Mouse (Mus musculus) spleen, adult 2 months (tissue): ENCODE results near the gene Orai1. TPM values are rescaled to one million over a fixed set of nuclear protein-coding genes. Genes with fewer than 3 reads are reported as not detected.
A peak's percentile ranks its signal among the peaks of the same experiment; 100 is the strongest.

Experiments
- DNase-seq, 2 experiments: peaks; one replicate each; pipeline versions ENCODE4 v3.0.0 to v3.0.0-alpha.2; 2012 to 2021; ENCODE audit warnings: low spot score in 2 of 2, low read depth in 1 of 2
- H3K27ac ChIP-seq: fragments of 200-500 bp; 2 replicates; pipeline ENCODE4 v1.5.1; 2012; ENCODE audit warnings: low read length, inconsistent platforms; ENCODE audit not compliant: insufficient read depth
- H3K27me3 ChIP-seq: fragments of 200-500 bp; 2 replicates; pipeline ENCODE4 v1.6.1; 2012; ENCODE audit warnings: mild to moderate bottlenecking, moderate library complexity, low read length, inconsistent platforms; ENCODE audit not compliant: control insufficient read depth, insufficient read depth
- H3K36me3 ChIP-seq: fragments of 200-500 bp; 2 replicates; pipeline ENCODE4 v1.6.1; 2012; ENCODE audit warnings: mild to moderate bottlenecking, low read length, inconsistent platforms; ENCODE audit not compliant: control insufficient read depth, insufficient read depth
- H3K4me1 ChIP-seq: fragments of 200-500 bp; 2 replicates; pipeline ENCODE4 v1.6.1; 2011; ENCODE audit warnings: inconsistent platforms; ENCODE audit not compliant: control insufficient read depth, insufficient read depth, insufficient read length
- H3K4me3 ChIP-seq: fragments of 200-500 bp; 2 replicates; pipeline ENCODE4 v1.5.1; 2011; ENCODE audit warnings: mild to moderate bottlenecking, inconsistent platforms; ENCODE audit not compliant: insufficient read depth, insufficient read length; ENCODE audit errors: extremely low read depth
- CTCF ChIP-seq: fragments of 200-500 bp; IDR thresholded peaks from 2 replicates; pipeline ENCODE4 v1.5.1; 2011; ENCODE audit warnings: mild to moderate bottlenecking, inconsistent platforms; ENCODE audit not compliant: insufficient read depth, insufficient read length, insufficient replicate concordance; ENCODE audit errors: extremely low read depth
- POLR2A ChIP-seq: fragments of 200-500 bp; IDR thresholded peaks from 2 replicates; pipeline ENCODE4 v1.6.1; 2011; ENCODE audit warnings: low read depth, low read length, inconsistent platforms
- WGBS: fragments of 180-500 bp; shearing (Covaris S2); methylation state at CpG from one replicate; pipeline ENCODE4 v1.1.7; 2018; 5-methylcytosine and 5-hydroxymethylcytosine counted together
- polyA plus RNA-seq: library from polyadenylated mRNA; depleted of rRNA; stranded (reverse); fragments of >200 nt; gene quantifications from 2 replicates; pipeline ENCODE4 v1.2.3, GENCODE M21; 2012

Orai1 gene
- polyA plus RNA-seq, 1 experiment, result 52.3 TPM

DNA sequence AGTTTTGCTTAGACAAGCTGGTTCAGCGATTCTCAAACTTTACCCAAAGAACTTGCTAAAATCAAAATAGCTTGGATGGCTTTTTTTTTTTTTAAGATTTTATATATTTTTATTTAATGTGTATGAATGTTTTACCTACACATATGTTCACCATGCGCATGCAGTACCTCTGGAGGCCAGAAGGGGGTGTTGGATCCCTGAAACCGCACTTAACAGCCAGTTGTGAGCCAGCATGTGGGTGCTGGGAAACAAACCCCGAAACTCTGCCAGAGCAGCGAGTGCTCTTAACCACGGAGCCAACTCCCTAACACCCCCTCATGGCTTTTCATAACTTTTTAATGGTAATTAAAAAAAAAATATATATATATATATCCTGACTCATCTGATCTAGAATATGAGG lies 4.1 kb upstream of the Orai1 start:
- no peak for TF ChIP-seq POLR2A
- no peak for TF ChIP-seq CTCF

DNA sequence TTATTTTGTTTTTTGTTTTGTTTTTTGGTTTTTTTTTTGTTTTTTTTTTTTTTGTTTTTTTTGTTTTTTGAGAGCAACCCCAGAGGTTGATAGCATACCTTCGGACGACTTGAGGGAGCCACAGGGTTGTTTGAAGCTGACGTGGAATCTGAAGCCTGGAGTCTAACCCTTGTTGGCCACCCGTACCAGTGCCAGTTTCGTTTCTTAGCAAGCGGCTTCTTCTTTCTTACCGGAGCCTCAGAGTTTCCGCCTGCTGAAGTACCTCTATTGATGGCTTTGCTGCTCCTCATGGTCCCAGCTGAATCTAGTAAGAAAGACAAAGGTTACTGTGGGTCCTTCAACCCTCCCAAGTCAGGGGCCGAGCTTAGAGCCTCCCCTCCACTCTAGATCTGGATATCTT lies 3.2 kb upstream of the Orai1 start:
- WGBS, result 88% methylated on average over 9 of the region's 9 CpGs
- Histone ChIP-seq H3K36me3 (no peaks in the 10 kb centered on the region), H3K4me1 (peaks cover 6% of the 10 kb centered on the region; the same call in 1 of the 2 replicates), H3K27ac (no peak overlapping the region), H3K4me3 (no peak overlapping the region), H3K27me3 (no peaks in the 10 kb centered on the region)
- no peak for TF ChIP-seq POLR2A
- TF ChIP-seq CTCF, result no peak
- DNase-seq, result no peak

More for the DNA sequence above, 4.1 kb upstream of the Orai1 start:
- no peaks in the 10 kb centered on the region for H3K27me3 ChIP-seq
- no peaks in the 10 kb centered on the region for H3K36me3 ChIP-seq
- no peak overlapping the region for H3K27ac ChIP-seq
- no peak for DNase-seq
- WGBS, result 94% methylated on average over 6 of the region's 6 CpGs
- peaks cover 3% of the 10 kb centered on the region; the same call in 1 of the 2 replicates for H3K4me1 ChIP-seq
- H3K4me3 ChIP-seq, result no peak overlapping the region

DNA sequence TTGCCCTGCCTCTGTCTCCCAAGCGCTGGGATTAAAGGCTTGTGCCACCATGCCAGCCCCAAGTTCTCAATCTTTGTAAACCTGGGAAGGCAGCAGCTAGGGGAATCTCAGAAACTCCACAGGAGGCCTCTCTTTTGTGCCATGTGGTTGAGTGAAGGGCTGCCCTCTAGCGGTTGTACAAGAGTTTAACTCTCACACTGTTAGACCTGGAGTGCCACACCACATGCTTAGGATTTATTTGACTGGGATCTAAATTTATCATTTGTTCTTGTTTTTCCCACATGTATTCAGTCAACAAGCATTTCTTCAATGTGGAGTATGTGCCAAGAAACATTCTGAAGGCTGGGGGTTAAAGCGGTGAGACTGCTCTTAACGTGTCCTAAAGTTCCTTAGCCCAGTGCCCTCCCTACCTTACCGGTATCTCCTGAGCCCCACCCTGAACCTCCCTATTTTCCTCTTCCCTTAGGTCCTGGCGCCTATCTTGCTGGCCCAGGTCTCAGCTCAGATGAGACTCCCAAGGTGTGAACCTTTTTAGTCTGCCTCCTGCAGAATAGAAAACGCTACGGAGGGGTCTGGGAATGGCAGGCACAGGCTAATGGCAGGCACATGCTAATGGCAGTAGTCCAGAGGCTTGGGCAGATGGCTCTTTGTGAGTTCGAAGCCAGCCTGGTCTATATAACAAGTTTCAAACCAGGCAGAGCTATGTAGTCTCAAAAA lies 1.1 kb upstream of the Orai1 start:
- DNase-seq, result peak; percentile 50 to 67
- Histone ChIP-seq H3K27ac (no peak overlapping the region), H3K36me3 (no peaks in the 10 kb centered on the region), H3K27me3 (no peaks in the 10 kb centered on the region), H3K4me1 (peaks cover 13% of the 10 kb centered on the region; the same call in 1 of the 2 replicates), H3K4me3 (no peak overlapping the region)
- TF ChIP-seq CTCF (peak; percentile 66; the same call in 1 of the 2 replicates), POLR2A (no peak)
- 65% methylated on average over 9 of the region's 9 CpGs for WGBS

DNA sequence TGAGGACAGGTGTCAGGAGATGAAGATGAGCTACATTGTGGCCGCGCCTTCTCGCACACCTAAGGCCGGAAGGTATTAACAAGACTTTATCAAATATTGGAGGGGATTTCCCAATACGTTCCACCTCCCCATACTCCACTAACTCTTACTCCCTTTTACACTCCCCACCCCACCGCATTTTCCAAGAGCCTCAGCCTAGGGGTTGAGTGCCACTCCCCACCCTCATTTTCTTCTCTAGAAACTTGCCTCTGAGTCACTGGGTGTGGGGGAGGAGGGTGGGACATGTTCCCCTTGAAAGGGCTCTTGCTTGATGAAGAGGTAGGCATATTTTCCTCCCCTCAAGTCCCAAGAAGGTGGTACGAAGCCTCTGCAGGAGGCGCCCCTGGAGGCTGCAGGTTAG lies 1.0 kb downstream of the Orai1 start:
- Histone ChIP-seq H3K4me3 (peak overlapping the region; percentile 71), H3K4me1 (peaks cover 15% of the 10 kb centered on the region; the same call in 1 of the 2 replicates), H3K36me3 (no peaks in the 10 kb centered on the region), H3K27ac (peak overlapping the region; percentile 88; the same call in 1 of the 2 replicates), H3K27me3 (no peaks in the 10 kb centered on the region)
- peak; percentile 29 to 30 for DNase-seq
- TF ChIP-seq POLR2A, result no peak
- TF ChIP-seq CTCF, result no peak
- WGBS, result 8% methylated on average over 8 of the region's 8 CpGs

DNA sequence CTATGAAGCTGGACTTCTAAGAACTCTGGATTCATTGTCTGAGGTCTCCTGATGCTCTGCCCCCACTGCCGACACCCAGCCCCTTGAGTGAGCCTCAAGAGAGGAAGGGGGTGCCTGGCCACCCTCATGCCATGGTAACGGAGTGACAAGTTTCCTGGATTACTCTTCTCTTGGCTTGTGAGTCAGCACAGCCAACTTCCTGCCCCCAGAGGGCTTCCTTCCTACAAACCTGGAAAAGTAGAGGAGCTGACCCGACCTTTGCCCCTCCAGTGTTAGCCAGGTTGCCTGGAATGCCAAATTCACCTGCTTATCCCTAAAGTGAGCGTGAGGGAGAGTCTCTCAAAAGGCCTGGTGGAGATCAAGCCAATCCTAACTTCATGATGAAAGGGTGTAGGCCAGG lies 2.6 kb downstream of the Orai1 start:
- WGBS, result 58% methylated on average over 4 of the region's 4 CpGs
- no peak overlapping the region for H3K27ac ChIP-seq

DNA sequence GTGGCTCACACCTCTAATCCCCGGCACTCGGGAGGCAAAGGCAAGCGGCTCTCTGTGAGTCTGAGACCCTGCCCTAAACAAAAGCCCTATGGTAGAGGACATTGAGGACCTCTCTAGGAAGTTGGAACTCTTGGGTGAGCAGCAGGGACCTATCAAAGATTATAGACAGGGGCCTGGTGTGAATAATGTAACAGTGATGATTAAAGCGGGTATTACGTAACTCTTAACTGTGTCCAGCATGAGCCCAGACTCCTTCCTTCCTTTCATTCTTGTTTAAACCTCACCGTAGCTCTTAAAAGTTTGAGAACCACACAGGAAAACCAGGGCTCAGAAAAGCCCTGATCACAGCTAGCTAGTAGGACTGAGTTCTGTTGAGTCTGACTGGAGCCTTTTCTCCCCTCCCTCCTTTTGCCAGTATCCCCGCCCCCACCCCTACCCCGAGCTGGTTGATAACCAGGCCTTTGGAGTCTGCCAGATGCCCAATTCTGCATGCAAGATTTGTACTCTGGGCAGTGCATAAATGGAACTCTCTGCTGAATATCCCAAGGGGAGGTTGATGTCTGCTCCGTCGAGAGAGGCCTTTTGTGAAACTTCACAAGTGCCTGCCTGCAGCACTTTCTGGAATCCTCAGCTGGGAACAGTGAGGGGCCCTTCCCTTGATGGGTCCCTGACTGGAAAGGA lies 4.6 kb downstream of the Orai1 start:
- Histone ChIP-seq H3K4me1 (peaks cover 13% of the 10 kb centered on the region; the same call in 1 of the 2 replicates), H3K36me3 (no peaks in the 10 kb centered on the region), H3K4me3 (no peak overlapping the region), H3K27me3 (no peaks in the 10 kb centered on the region), H3K27ac (0 out of 2 replicates have a peak overlapping the region, but pooled peaks have one; percentile 44)
- TF ChIP-seq POLR2A, result no peak
- TF ChIP-seq CTCF, result no peak
- WGBS, result 35% methylated on average over 10 of the region's 10 CpGs
- DNase-seq, result no peak

More for the DNA sequence above, 2.6 kb downstream of the Orai1 start:
- TF ChIP-seq CTCF (no peak), POLR2A (no peak)
- Histone ChIP-seq H3K4me1 (peaks cover 15% of the 10 kb centered on the region; the same call in 1 of the 2 replicates), H3K4me3 (no peak overlapping the region), H3K36me3 (no peaks in the 10 kb centered on the region), H3K27me3 (no peaks in the 10 kb centered on the region)
- no peak for DNase-seq

DNA sequence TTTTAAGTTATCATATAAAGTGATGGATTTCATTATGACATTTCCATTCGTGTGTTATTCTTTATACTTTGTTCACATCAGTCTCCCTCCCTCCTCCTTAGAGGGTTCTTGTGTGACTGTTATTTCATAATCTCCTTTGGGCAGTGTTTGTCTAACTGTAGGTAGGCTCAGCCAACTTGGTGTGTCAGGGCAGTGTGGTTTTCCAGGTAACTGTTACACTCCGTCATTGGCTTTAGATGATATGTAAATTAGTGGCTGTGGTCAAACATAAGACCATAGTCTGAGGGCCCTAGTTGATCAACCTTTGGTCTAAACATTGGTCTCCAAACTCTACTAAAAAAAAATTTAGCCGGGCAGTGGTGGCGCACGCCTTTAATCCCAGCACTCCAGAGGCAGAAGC lies 5.6 kb downstream of the Orai1 start:
- no peaks in the 10 kb centered on the region for H3K36me3 ChIP-seq
- WGBS, result 86% methylated on average over 5 of the region's 5 CpGs
- no peak overlapping the region for H3K4me3 ChIP-seq
- no peak for TF ChIP-seq CTCF
- no peak for DNase-seq
- no peak overlapping the region for H3K27ac ChIP-seq
- no peaks in the 10 kb centered on the region for H3K27me3 ChIP-seq
- peaks cover 17% of the 10 kb centered on the region; the same call in 1 of the 2 replicates for H3K4me1 ChIP-seq
